Mouse (Mus musculus): ENCODE measurements at regions not wholly inside any gene's neighbourhood (a gene's known extent, or its start where the extent isn't known, plus 50 kb on each side); places are given as distances from the start of the nearest gene placed in this dataset.
A peak's percentile ranks its signal among the peaks of the same experiment; 100 is the strongest.
"Not testable (repeated sequence)": the region's sequence is repeated elsewhere in the genome, so short reads cannot be mapped to it uniquely, and the experiment has no call there.

- not testable (repeated sequence) for DNase-seq
These were observed 570.4 kb downstream of the Dad1 start for GRCm38 (mm10) chr14:53683361-53684015.

GRCm38 (mm10) chr14:53682679-53683078, 571.2 kb downstream of the Dad1 start:
- DNase-seq = not testable (repeated sequence)

GRCm38 (mm10) chr14:53681320-53681719, 572.6 kb downstream of the Dad1 start:
- DNase-seq = not testable (repeated sequence)

- DNase-seq = peak; percentile 4 to 22
These were observed 588.2 kb downstream of the Dad1 start for GRCm38 (mm10) chr14:53665681-53666080.

- DNase-seq = not testable (repeated sequence)
These were observed 591.1 kb downstream of the Dad1 start for GRCm38 (mm10) chr14:53662700-53663355.

- DNase-seq = not testable (repeated sequence)
These were observed 599.2 kb downstream of the Dad1 start for GRCm38 (mm10) chr14:53654669-53655068.

- not testable (repeated sequence) for DNase-seq
These were observed 602.8 kb downstream of the Dad1 start for GRCm38 (mm10) chr14:53651061-53651460.

GRCm38 (mm10) chr14:53649189-53649588, 604.7 kb downstream of the Dad1 start:
- not testable (repeated sequence) for DNase-seq

GRCm38 (mm10) chr14:53640441-53640840, 613.5 kb downstream of the Dad1 start:
- DNase-seq = not testable (repeated sequence)

- peak in 1 of 2 experiments; percentile 8 for DNase-seq
These were observed 616.2 kb downstream of the Dad1 start for GRCm38 (mm10) chr14:53637664-53638063.

- DNase-seq = not testable (repeated sequence)
These were observed 618.7 kb downstream of the Dad1 start for GRCm38 (mm10) chr14:53635206-53635605.

GRCm38 (mm10) chr14:53634320-53634979, 619.5 kb downstream of the Dad1 start:
- DNase-seq = not testable (repeated sequence)

GRCm38 (mm10) chr14:53633743-53634142, 620.2 kb downstream of the Dad1 start:
- DNase-seq = not testable (repeated sequence)

GRCm38 (mm10) chr14:53621376-53621775, 632.5 kb downstream of the Dad1 start:
- DNase-seq = not testable (repeated sequence)

- DNase-seq = not testable (repeated sequence)
These were observed 637.8 kb downstream of the Dad1 start for GRCm38 (mm10) chr14:53616061-53616460.

- DNase-seq = peak in 1 of 2 experiments; percentile 5
These were observed 639.6 kb downstream of the Dad1 start for GRCm38 (mm10) chr14:53614341-53614740.

- DNase-seq = not testable (repeated sequence)
These were observed 654.6 kb downstream of the Dad1 start for GRCm38 (mm10) chr14:53599299-53599698.

GRCm38 (mm10) chr14:53597287-53597686, 656.6 kb downstream of the Dad1 start:
- DNase-seq = not testable (repeated sequence)

- DNase-seq = not testable (repeated sequence)
These were observed 663.3 kb downstream of the Dad1 start for GRCm38 (mm10) chr14:53590601-53591000.

- DNase-seq = not testable (repeated sequence)
These were observed 671.4 kb downstream of the Dad1 start for GRCm38 (mm10) chr14:53582528-53582927.

- not testable (repeated sequence) for DNase-seq
These were observed 672.2 kb downstream of the Dad1 start for GRCm38 (mm10) chr14:53581734-53582133.

GRCm38 (mm10) chr14:53576927-53577326, 677.0 kb downstream of the Dad1 start:
- DNase-seq = not testable (repeated sequence)

- not testable (repeated sequence) for DNase-seq
These were observed 681.2 kb downstream of the Dad1 start for GRCm38 (mm10) chr14:53572701-53573100.
